Mouse (Mus musculus) lung, adult 2 months (tissue): ENCODE data around the gene D16Ertd472e. TPM values are rescaled to one million over a fixed set of nuclear protein-coding genes. Genes with fewer than 3 reads are reported as not detected.

ENCODE experiments used
- DNase-seq: peaks from one replicate; pipeline ENCODE4 v3.0.0; 2022
- H3K4me1 ChIP-seq: fragments of 200-500 bp; 2 replicates; pipeline ENCODE4 v1.6.1; 2011; ENCODE audit warnings: low read length; ENCODE audit not compliant: control insufficient read depth, insufficient read depth
- H3K4me3 ChIP-seq: fragments of 200-500 bp; replicated peaks from 2 replicates; pipeline ENCODE3; 2011; ENCODE audit warnings: low read depth, mild to moderate bottlenecking, control low read depth, low read length; ENCODE audit errors: extremely low read depth
- CTCF ChIP-seq: fragments of 200-500 bp; IDR thresholded peaks from 2 replicates; pipeline ENCODE4 v1.5.1; 2011; ENCODE audit warnings: mild to moderate bottlenecking, low read length, control low read depth; ENCODE audit not compliant: insufficient read depth
- POLR2A ChIP-seq: fragments of 200-500 bp; IDR thresholded peaks from 2 replicates; pipeline ENCODE4 v1.6.1; 2011; ENCODE audit warnings: low read depth, mild to moderate bottlenecking, control low read depth, low read length, borderline replicate concordance; ENCODE audit errors: extremely low read depth
- WGBS: fragments of 180-500 bp; shearing (Covaris S2); methylation state at CpG from one replicate; pipeline ENCODE4 v1.1.7; 2018; 5-methylcytosine and 5-hydroxymethylcytosine counted together
- polyA plus RNA-seq: library from polyadenylated mRNA; depleted of rRNA; stranded (reverse); fragments of >200 nt; gene quantifications from 2 replicates; pipeline ENCODE4 v1.2.3, GENCODE M21; 2012; rRNA removed

Gene D16Ertd472e
- 7.7 and 9.8 TPM in 2 replicates for polyA plus RNA-seq

DNA sequence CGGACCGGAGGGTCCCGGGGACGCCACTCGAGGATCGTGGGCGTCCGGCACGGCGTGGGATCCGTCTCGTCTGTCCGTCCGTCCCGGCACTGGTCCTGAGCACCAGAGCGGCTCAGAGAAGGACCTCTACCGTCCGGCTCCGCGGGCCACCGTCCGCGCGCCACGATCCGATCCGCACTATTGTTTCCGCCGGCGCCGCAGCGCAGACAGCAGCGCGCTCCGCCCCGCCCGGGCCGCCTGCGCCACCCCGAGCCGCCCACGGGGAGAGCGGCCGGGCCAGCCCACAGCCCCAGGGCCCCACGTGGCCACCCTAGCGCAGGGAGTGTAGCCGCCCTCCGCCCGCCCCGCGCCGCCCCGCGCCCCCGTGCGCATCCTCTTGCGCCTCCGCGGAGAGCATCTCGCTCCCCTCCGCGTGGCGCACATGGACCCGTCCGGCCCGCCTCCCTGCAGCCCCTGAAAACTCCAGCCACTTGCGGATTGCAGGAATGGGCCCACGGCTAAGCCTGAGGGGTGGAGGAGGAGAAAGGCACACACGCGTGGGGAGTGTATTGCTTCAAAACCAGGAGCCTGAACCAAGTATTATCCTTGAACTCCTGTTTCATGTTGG, at the start of gene D16Ertd472e:
Gene D16Ertd472e (minus strand): TSS at position 231 of the 607 bp plus-strand sequence.
- DNase-seq = peak; percentile 87
- TF ChIP-seq POLR2A = peak; percentile 73; the same call in 1 of the 2 replicates
- TF ChIP-seq CTCF = no peak
- Histone ChIP-seq H3K4me3 (peak within 1 kb of the TSS; percentile 87), H3K4me1 (peaks cover 12% of the 10 kb centered on the region)
- under 1% methylated on average over 69 of the region's 70 CpGs for WGBS

DNA sequence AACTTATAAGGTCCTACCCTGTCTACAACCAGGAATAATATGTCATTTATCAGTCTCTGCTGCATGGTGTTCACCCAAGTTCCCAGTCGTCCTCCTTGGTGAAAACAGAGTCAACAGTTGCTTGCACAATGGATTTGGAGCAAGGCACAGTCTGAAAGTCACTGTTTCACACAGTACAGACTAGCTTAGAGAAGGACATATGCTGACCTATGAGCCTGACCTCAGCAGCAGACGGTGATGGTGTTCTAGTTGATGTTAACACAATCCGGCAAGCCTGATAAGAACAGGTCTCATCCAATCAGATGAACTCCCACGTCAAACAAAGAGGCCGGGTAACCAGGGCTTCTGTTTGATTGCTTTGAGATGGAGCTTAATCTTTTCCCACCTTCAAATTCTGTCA, 46.2 kb upstream of the D16Ertd472e start:
- no peak for DNase-seq
- Histone ChIP-seq H3K4me1 (no peaks in the 10 kb centered on the region), H3K4me3 (no peak overlapping the region)
- TF ChIP-seq CTCF = no peak
- 54% methylated on average over 5 of the region's 5 CpGs for WGBS

DNA sequence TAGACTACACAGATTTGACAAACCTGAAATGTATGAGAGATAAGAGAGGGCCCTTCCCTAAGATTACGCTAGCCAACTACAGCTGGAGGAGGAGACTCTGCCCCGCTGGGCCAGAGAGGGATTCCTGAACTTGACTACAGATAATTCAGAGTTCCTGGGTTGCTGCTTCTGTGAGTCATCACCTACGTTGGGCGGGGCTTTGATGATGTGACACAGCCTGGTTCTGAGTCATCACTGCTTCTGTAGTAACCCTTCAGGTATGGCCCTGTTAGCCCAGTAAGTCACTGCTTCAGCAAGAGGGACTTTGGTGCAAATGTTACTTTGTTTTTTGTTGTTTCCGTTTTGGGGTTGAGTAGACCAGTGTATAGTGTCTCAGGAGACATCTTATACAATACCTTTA, 42.9 kb upstream of the D16Ertd472e start:
- Histone ChIP-seq H3K4me1 (no peaks in the 10 kb centered on the region), H3K4me3 (no peak overlapping the region)
- DNase-seq = no peak
- 71% methylated on average over 5 of the region's 5 CpGs for WGBS
- TF ChIP-seq CTCF (no peak), POLR2A (no peak)

DNA sequence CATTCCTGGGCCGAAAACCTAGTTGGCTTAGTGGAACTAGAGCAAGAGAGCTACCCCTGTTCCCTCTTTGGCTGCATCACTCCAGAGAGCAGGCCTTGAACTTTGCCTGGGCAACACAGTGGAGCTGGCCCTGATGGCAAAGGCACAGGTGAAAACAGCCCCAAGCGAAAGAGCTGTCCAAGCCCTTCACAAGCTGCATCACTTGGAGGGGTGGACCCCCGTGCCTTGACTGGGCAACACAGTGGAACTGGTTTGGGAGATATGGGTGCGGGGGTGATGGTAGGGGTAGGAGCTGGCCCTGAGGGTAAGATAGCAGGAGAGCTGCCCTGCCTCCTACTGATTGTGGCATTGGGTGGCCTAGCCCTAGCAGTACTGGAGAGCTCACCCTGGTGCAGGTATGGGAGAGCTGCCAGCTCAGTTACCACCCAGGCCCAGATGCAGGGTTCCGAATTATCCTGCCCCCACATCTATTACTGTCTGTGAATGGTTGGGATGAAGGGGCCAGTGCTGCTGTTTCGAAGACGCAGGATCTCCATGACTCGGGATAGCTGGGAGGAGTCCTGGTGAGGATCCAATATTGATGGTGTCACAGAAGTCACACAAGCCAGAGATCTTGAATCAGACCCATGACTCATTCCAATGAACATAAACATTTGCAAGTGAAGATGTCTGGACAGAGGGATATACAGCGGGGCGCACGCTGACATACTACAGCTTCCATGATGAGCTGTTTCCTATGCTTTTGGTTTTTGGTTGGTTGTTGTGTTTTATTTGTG, 41.4 kb upstream of the D16Ertd472e start:
- TF ChIP-seq POLR2A (no peak), CTCF (no peak)
- Histone ChIP-seq H3K4me1 (no peaks in the 10 kb centered on the region), H3K4me3 (no peak overlapping the region)
- 85% methylated on average over 11 of the region's 11 CpGs for WGBS
- DNase-seq = no peak

DNA sequence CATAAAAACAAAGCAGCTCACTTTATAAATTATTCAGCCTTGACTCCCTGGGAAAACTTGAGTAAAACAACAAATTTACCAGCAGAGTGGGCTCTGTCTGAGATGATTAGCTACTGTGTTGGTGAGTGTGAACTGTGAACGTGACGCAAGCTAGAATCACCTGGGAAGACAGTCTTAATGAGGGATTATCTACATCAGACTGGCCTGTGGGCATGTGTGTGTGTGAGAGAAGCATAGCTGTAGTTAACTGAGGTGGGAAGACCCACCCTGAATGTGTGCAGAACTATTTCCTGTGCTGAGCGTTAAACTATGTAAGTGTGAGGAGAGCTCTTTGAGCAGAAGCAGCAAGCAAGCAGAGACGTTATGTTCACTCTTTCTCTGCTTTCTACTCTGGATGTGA, 29.7 kb upstream of the D16Ertd472e start:
- DNase-seq = no peak
- H3K4me1 ChIP-seq = no peaks in the 10 kb centered on the region
- 57% methylated on average over 4 of the region's 4 CpGs for WGBS
- TF ChIP-seq POLR2A (no peak), CTCF (no peak)
- no peak overlapping the region for H3K4me3 ChIP-seq

DNA sequence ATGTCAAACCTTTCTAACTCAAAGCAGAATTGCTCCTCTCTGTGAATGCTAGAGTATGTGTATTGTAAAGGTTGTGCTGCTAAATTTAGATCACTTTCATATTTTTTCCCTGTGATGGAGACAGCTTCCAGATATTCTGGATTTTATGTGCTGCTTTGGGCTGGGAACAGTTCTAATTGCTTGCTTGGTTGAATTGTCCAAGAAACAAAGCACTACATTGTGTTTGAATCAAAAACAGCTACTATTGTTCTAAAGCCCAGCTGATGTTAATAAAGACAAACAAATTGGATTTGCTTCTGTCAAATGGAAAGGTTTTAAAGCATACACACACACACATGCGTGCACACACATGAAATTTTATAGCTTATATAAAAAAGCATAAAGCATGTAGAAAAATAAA, 22.4 kb upstream of the D16Ertd472e start:
- no peaks in the 10 kb centered on the region; the same call in 1 of the 2 replicates for H3K4me1 ChIP-seq
- no peak for DNase-seq
- no peak for TF ChIP-seq CTCF
- TF ChIP-seq POLR2A = no peak
- WGBS = 86% methylated on average over 1 of the region's 1 CpGs
- no peak overlapping the region for H3K4me3 ChIP-seq

DNA sequence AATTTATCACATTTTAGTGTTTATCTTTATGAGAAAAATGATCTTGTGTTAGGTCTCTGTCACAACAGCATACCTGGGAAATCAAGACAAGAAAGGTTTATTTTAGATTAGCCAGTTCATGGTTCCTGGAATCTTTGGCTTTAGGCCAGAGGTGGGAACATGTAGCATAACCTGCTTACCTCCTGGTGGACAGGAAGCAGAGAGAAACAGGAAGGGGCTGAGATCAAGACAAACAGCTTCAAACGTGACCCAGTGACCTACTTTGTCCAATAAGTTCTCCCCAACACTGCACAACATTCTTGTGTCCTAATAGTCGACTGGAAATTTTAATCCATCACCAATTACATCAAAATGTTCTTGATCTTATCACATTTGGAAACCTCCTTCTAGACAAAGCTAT, 19.9 kb upstream of the D16Ertd472e start:
- 20% methylated on average over 2 of the region's 2 CpGs for WGBS

DNA sequence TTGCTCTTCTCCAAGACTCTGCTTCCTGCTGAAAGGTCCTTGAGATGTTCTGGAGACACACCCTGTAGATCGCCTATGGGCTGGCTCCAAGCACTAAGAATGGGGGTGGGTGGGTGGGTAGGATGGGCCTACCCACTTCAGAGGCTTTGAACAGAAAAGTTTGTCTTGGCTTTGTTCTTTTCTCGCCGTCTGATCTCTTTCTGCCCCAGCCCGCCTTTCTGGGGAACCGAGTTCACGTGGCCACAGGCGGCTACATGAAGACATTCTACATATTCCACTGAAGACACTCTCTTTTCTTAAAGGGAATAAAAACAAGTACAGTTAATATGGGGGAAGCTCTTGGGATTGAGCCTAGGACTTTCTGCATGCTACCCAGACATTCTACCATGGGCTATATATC, 19.3 kb upstream of the D16Ertd472e start:
- TF ChIP-seq CTCF (no peak), POLR2A (no peak)
- no peak overlapping the region for H3K4me3 ChIP-seq
- 87% methylated on average over 7 of the region's 7 CpGs for WGBS
- no peaks in the 10 kb centered on the region; the same call in 1 of the 2 replicates for H3K4me1 ChIP-seq
- no peak for DNase-seq

More for the DNA sequence above, 19.9 kb upstream of the D16Ertd472e start:
- TF ChIP-seq POLR2A (no peak), CTCF (no peak)
- Histone ChIP-seq H3K4me3 (no peak overlapping the region), H3K4me1 (no peaks in the 10 kb centered on the region; the same call in 1 of the 2 replicates)
- DNase-seq = no peak

DNA sequence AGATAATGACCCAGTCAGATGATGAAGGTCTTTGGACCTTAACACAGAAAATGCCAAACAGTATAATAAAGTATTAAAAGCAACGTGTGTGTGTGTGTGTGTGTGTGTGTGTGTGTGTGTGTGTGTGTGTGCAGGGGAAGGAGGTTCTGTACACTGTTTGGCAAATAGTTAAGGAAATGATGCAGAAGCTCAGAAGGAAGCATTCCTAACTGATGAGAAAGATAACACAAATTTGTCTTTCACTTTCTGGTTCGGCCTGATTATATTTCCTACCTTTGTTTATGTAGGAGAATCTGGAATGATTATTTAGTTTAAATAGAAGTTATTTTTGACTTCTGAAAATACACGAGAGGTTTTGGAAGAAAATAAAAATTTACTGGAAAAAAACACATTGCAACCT, 17.6 kb upstream of the D16Ertd472e start:
- TF ChIP-seq CTCF (no peak), POLR2A (no peak)
- WGBS = 29% methylated on average over 3 of the region's 3 CpGs
- Histone ChIP-seq H3K4me3 (no peak overlapping the region), H3K4me1 (no peaks in the 10 kb centered on the region; the same call in 1 of the 2 replicates)
- no peak for DNase-seq

DNA sequence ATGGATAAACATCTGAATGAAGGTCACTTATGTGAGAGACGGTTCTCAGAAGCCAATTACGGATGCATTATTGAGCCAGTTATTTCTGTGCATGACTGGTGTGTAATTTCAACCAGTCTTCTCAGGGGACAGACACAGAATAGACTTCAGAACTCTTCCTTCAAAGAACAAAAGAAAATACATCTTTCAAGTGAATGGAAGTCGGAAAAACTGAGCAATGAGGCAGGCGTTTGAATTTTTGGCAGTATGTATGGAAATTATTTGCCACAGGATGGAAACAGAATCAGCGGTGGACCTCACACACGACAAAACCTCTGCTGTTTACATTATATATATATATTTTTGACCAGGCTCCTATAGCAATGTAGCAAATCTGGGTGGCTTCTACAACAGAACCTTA, 14.6 kb upstream of the D16Ertd472e start:
- no peak for TF ChIP-seq CTCF
- DNase-seq = no peak
- Histone ChIP-seq H3K4me1 (no peaks in the 10 kb centered on the region), H3K4me3 (no peak overlapping the region)
- WGBS = 63% methylated on average over 6 of the region's 6 CpGs
